Mouse (Mus musculus) left cerebral cortex, adult 2 months (tissue): Measurements from ENCODE around the gene Ranbp9. TPM values are rescaled to one million over a fixed set of nuclear protein-coding genes. Genes with fewer than 3 reads are reported as not detected.
A peak's percentile ranks its signal among the peaks of the same experiment; 100 is the strongest.

Experiments used
- DNase-seq, 2 experiments: peaks; one replicate each; pipeline ENCODE4 v3.0.0; 2021 to 2022; ENCODE audit warnings: low spot score in 2 of 2, mixed read lengths in 1 of 2; ENCODE audit errors: extremely low spot score in 1 of 2
- H3K27ac ChIP-seq: fragments of 200-600 bp; 2 replicates; pipeline ENCODE4 v1.8.1; 2022
- H3K4me3 ChIP-seq: fragments of 200-600 bp; 2 replicates; pipeline ENCODE4 v1.8.1; 2022
- CTCF ChIP-seq: fragments of 200-600 bp; IDR thresholded peaks from 2 replicates; pipeline ENCODE4 v1.8.1; 2022; ENCODE audit warnings: antibody characterized with exemption, mild to moderate bottlenecking, moderate library complexity
- intact Hi-C: fragments of 180-260 bp; cut with DNase I; formaldehyde crosslinking; loops from one replicate; pipeline ENCODE4 v1.15.1; 2025
- total RNA-seq, 2 experiments: library from RNA; stranded (reverse); gene quantifications; 2 replicates each; pipeline ENCODE4 v1.2.3; 2021

The Ranbp9 gene
- total RNA-seq, 2 experiments from 2014 or later, result 102 to 105 TPM

DNA sequence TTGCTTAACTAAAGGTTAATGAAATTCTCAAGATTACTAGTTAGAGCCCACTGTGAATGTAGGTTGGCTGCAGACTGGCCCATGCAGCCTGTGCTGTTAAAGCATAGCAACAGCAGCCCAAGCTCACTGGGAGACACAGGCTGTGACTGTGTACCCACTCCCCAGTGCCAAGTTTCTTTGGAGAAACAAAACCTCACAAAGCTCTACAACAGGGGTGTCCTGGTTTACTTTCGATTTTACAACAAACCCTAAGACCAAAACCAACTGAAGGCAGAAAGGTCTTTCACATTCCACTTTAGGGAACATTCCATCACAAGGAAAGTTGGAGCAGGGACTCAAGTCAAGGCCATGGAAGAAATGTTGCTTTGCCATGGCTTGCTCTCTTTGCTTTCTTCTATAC lies 38.5 kb downstream of the Ranbp9 start:
- Histone ChIP-seq H3K4me3 (no peak overlapping the region), H3K27ac (peak overlapping the region; percentile 10)
- DNase-seq, result no peak
- no peak for TF ChIP-seq CTCF
- intact Hi-C loops, result no loop called here

DNA sequence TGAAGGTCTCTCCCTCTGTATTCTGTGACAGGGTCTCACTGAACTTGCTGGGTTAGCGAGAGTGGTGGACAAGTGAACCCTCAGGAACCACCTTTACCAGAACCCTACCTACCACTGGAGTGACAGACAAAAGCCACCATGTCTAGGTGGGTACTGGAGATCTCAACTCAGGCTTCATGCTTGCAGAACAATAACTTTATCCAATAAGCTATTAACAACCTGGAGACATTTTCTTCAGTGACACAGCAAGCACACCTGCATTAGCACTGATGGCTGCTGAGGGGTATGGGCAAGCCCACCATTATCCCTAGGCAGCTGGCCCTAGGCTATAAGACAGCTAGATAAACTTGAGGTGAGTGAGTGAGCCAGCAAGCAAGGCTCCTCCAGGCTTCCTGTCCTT lies 40.7 kb downstream of the Ranbp9 start:
- TF ChIP-seq CTCF, result no peak
- intact Hi-C loops, result no loop called here
- Histone ChIP-seq H3K27ac (no peak overlapping the region), H3K4me3 (no peak overlapping the region)
- no peak for DNase-seq

DNA sequence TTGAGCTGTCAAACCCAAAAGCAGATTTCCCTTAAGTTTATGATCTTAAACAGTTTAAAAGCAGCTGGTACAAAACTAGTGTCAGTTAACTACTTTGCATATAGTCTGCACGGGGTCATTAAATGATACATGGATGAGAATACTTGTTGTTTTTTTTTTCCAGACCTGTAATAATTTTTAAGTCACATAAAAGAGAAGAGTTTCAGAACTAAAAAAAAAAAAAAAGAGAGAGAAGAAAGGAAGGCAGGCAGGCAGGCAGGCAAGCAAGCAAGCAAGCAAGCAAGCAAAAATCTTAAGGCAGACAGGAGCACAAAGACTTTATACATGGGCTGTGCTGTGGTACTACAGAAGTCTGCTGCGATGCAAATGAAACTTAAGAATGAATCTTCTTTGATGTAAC lies 47.7 kb downstream of the Ranbp9 start:
- intact Hi-C loops, result no loop called here
- no peak for DNase-seq
- TF ChIP-seq CTCF, result no peak

DNA sequence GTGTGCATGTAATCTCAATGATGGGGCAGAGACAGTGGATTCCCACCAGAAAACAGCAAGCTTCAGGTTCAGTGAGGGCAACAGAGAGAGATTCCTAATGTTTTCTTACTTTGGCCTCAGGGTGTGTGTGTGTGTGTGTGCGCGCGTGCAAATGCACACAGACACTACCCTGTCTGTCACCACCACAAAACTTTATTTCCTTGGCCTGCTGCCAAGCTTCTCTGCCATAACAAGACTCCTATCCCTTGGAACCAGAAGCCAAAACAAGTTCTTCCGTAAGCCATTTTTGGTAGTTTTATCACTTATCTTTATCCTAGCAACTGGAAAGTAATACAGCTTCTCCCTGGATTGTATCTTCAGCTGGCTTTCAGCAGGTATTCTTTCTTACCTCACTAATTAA lies 52.6 kb downstream of the Ranbp9 start:
- intact Hi-C loops, result no loop called here
- TF ChIP-seq CTCF, result no peak
- no peak for DNase-seq
- H3K27ac ChIP-seq, result no peak overlapping the region
- no peak overlapping the region for H3K4me3 ChIP-seq

More for the DNA sequence above, 47.7 kb downstream of the Ranbp9 start:
- H3K4me3 ChIP-seq, result no peak overlapping the region
- no peak overlapping the region for H3K27ac ChIP-seq

DNA sequence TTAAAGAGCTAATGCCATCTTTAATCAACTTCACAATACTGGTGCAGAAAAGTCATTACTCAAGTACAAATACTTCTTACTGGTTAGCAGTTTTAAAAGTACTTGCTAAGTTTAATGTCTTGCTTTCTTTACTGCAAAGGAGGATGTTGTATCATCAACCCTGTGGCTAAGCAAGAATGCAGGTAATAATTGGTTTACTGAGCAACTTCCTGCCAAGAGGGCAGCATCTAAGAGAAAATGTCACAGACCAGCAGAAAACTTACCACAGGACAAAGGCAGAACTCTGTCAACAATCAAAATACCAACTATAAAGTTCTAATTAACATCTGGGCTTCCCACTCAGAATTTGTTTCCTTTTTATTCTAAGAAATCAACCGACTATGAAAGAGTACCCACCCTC lies 65.8 kb downstream of the Ranbp9 start:
- no peak for DNase-seq
- no peak for TF ChIP-seq CTCF
- Histone ChIP-seq H3K4me3 (no peak overlapping the region), H3K27ac (no peak overlapping the region)
- intact Hi-C loops, result loop anchor here (5.0 kb wide), 2 partner anchors 62 to 132 kb away; no protein-coding TSS in a partner anchor

DNA sequence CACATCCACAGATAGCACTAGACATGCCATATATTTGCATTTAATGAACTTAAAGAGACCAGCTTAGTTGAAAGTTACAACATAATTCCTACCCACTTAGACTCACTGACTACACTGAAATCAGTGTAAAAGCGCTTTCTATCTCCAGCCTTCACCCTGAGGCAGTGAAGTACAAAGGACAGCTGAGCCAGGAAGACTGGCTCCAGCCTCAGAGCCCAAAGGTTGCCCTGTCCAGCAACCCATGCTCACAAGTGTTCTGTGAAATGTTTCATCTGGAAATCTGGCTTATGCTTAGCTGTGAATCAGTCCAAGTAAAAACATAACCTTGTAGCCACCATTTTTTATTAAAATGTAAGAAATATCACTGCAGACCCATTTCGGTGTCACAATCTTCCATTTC lies 67.5 kb downstream of the Ranbp9 start:
- Histone ChIP-seq H3K4me3 (no peak overlapping the region), H3K27ac (no peak overlapping the region)
- no peak for TF ChIP-seq CTCF
- no peak for DNase-seq
- intact Hi-C loops, result no loop called here

DNA sequence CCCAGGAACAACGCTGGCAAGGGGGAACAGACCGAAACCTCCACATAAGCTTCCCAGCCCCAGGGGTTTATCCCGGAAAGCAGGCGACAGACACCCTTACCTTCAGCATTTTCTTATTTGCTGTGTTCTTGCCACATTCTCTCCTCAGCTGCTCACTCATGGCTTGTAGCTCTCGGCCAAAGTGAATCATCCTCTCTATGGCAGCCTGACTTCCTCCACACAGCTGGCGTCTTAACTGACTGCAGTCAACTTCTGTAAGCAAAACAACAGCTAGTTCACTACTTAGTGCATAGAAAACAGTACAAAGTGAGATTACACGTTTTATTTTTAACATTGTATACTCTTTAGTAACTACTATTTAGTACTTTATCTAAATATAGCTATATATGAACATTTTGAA lies 68.8 kb downstream of the Ranbp9 start:
- no peak for TF ChIP-seq CTCF
- DNase-seq, result no peak
- no peak overlapping the region for H3K27ac ChIP-seq
- no peak overlapping the region for H3K4me3 ChIP-seq
- intact Hi-C loops, result no loop called here

DNA sequence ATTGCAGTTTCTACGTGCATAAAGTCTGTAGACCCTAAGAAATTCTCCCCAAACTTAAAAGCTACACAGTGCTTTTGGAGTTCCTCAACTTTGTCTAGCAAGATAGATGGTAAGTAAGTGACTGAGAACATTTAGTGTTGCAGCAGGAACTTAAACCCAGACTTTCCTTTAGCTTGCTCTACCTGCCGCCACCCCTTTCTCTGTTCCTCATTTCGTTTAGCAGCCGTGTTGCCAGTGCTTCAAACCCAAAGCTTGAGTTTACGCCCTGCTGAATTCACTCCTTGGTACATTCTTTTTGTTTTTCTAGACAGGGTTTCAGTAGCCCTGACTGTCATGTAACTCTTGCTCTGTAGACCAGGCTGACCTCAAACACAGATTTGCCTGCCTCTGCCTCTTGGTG lies 81.5 kb downstream of the Ranbp9 start:
- no peak for TF ChIP-seq CTCF
- intact Hi-C loops, result loop anchor here (5.0 kb wide), 1 partner anchor 92 kb away; no protein-coding TSS in a partner anchor
- DNase-seq, result no peak
- H3K27ac ChIP-seq, result no peak overlapping the region
- no peak overlapping the region for H3K4me3 ChIP-seq

DNA sequence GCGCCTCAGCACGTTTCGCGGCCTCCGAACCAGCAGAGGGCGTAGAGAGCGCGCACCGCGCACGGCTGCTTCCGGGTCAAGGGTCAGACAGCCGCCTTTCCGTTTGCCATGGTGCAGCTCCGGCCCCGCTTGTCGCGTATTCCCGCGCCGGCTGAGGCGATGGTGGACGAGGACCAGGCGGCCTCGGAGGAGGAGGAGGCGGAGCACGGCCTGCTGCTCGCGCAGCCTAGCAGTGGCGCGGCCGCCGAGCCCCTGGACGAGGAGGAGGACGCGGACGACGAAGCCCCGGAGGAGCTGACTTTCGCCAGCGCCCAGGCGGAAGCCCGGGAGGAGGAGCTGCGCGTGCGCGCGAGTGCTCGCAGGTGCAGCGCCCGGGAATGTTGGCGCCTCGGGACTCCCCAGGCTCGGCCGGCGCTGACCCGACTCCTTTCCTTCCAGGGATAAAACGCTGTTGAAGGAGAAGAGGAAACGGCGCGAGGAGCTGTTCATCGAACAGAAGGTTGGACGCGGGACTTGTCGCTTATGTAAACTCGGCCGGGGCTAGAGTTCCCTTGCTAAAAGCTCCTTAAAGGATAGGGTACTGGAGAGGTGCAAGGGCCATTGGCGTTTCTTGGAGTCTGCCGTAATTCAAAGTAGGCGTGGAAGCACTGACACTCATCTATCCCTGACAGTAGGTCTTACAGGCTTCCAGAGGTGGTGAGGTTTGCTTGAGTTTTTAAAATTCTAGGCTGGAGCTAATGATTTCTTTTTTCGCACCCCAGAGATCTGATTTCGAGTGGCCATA lies 82.6 kb downstream of the Ranbp9 start, which contains the start of gene Nol7:
Gene Nol7 (plus strand): TSS at position 94 of the 784 bp plus-strand sequence.
- intact Hi-C loops, result loop anchor here (1.0 to 5.0 kb wide), 2 partner anchors 91 to 227 kb away; partner anchors contain the start of gene Tbc1d7
- TF ChIP-seq CTCF, result peak; percentile 61
- Histone ChIP-seq H3K4me3 (peak within 1 kb of the TSS; percentile 90), H3K27ac (peak within 1 kb of the TSS; percentile 99)
- DNase-seq, result peak; percentile 94 to 96

DNA sequence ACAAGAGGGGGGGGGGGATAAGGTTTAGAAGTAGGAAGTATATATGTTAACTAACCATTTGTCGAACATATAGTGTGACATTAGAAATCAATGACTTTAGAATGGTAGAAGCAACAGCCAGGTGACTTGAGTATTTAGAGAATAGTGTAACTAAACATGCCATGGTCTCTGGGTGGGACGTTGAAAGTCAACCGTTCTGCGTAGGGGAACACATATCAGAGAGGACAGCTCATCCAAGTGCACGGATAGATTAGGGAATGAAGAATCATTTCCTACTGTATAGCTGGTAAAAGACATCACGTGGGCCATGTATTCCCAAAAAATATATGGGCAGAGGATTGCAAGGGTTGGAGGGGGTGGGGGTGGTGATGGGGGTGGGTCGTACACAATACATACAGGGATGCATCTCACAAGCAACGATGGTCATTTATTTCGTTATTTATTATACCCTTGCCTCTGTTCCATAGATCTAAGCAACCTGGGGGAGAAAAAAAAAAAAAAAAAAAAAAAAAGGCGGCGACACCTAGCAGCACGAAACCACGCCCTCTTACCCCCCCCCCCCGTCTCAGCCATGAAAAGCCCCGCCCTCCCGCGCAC lies 83.3 kb downstream of the Ranbp9 start:
- DNase-seq, result no peak
- Histone ChIP-seq H3K27ac (peak overlapping the region; percentile 47; the same call in 1 of the 2 replicates), H3K4me3 (peak overlapping the region; percentile 90)
- TF ChIP-seq CTCF, result no peak
- intact Hi-C loops, result loop anchor here (1.0 to 5.0 kb wide), 2 partner anchors 90 to 226 kb away; partner anchors contain the start of gene Tbc1d7

DNA sequence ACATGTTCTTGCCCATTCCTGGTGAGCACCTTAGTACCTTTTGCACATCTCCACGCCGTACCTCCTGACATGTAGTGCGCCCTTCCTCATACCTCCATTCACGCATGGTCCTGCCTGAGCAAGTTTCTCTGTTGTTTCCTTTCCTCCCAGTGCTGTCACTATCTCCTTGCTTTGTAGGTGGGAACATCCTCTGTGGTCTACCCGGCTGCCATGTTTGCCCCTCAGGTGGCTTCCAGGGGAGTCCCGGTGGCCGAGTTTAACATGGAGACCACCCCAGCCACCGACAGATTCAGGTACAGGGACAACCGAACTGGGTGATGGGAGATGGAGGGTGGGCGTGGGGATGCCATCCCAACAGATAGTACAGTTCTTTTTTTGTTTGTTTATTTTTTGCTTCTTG lies 95.8 kb downstream of the Ranbp9 start:
- no peak overlapping the region for H3K27ac ChIP-seq
- TF ChIP-seq CTCF, result no peak
- intact Hi-C loops, result no loop called here
- no peak overlapping the region for H3K4me3 ChIP-seq
- DNase-seq, result no peak

DNA sequence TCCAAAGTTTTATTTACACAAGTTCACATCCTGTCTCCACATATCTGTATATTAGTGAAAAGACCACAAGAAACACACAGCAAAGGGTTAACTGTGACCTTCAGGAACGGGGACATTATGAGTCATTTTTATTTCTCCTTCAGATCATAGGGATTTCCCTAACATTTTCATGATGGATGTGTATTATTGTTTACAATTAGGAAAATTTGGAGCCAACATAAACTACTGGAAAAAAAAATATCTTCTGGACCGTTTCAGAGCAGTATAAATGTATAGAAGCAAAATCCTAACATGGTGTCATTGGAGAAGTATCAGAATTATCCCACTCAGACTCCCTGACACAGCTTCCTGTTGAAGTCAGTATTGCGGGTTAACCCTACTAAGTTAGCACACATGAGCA lies 101.1 kb downstream of the Ranbp9 start:
- TF ChIP-seq CTCF, result no peak
- Histone ChIP-seq H3K27ac (no peak overlapping the region), H3K4me3 (no peak overlapping the region)
- no peak for DNase-seq
- intact Hi-C loops, result no loop called here
